Mouse (Mus musculus): ENCODE data around the gene Creg2. TPM values are rescaled to one million over a fixed set of nuclear protein-coding genes. Genes with fewer than 3 reads are reported as not detected.

The Creg2 gene
- not detected for total RNA-seq (2023)

GRCm38 (mm10) chr1:39651241-39651548, at the start of gene Creg2:
Gene Creg2 (minus strand): TSS chr1:39651474.

GRCm38 (mm10) chr1:39577253-39577705, 74.0 kb downstream of the Creg2 start, which contains the start of gene Rnf149:
Gene Rnf149 (minus strand): TSS chr1:39577405.

Other genes starting within 250 kb of the Creg2 start
- gene Tbc1d8, start 172.7 kb downstream of the Creg2 start, total RNA-seq (2023) = 1 to 10 TPM in 1 of 2 experiments, under 1 TPM in 1; 0.92 to 2.7 TPM
- 10 to 100 TPM; 26.2 to 29.3 TPM for gene Cnot11, start 116.5 kb downstream of the Creg2 start, total RNA-seq (2023)
- 10 to 100 TPM; 13.7 to 15.3 TPM for gene Rnf149, start 74.1 kb downstream of the Creg2 start, total RNA-seq (2023)
- not detected for gene Rfx8, start 69.5 kb upstream of the Creg2 start, total RNA-seq (2023)
- not detected for gene Gm3646, start 153.9 kb upstream of the Creg2 start, total RNA-seq (2023)
- gene Map4k4, start 249.4 kb upstream of the Creg2 start, total RNA-seq (2023) = 100 to 1,000 TPM; 219 to 232 TPM